Mouse (Mus musculus) ES-Bruce4 (cell line): ENCODE measurements around the gene Rho.

Experiments
- CTCF ChIP-seq: IDR thresholded peaks from one replicate; pipeline ENCODE4 v1.8.1; 2011; ENCODE audit warnings: low read depth, low read length
- POLR2A ChIP-seq: IDR thresholded peaks from one replicate; pipeline ENCODE4 v1.8.1; 2011; ENCODE audit warnings: low read length; ENCODE audit not compliant: insufficient read depth

GRCm38 (mm10) chr6:115973139-115973875 is 41.8 kb downstream of the Rho start:
- no peak for TF ChIP-seq CTCF
- no peak for TF ChIP-seq POLR2A
